Mouse (Mus musculus) urinary bladder, postnatal 36 days (tissue): ENCODE measurements at regions not wholly inside any gene's neighbourhood (a gene's known extent, or its start where the extent isn't known, plus 50 kb on each side); places are given as distances from the start of the nearest gene placed in this dataset.

Experiments used
- DNase-seq, 2 experiments: peaks; one replicate each; pipeline ENCODE4 v3.0.0; 2022; ENCODE audit warnings: low spot score in 2 of 2, mixed read lengths in 1 of 2

DNA sequence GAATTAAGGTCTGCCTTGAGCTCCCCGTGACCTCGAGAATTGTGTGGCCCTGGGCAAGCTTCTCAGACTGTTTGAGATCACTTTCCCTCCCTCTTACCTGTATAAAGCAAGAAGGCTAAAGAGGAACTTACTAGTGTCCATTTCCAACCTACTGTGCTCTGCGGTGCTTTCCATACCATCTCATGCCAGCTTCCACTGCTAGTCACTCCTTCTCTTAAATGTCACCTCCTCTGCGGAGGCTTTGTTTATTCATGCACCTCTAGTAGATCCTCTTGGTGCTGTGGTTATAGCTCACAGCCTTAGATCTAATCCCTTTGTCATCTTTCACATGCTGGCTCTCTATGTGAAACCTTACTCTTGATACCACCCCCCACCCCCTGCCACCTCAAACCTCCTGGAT is 2310.3 kb upstream of the Lrrc6 start:
- DNase-seq, result no peak

DNA sequence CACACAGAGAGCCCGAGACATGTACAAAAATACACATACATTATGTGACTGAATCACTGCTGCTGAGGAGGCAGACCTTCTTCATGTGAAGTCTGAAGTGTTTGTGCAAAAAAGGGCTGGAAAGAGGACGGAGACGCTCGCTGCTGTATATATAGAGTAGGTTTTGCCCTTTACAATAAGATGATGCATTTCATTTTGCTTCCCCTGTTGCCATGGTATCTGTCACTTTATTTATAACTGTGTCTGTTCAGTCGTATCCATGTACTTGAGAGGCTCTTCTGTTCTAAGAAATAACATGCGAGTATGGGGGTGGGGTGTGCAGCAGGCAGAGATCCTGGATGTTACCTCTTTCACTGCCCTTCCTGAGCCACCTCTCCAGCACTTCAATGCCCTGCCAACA is 2309.9 kb upstream of the Lrrc6 start:
- no peak for DNase-seq

DNA sequence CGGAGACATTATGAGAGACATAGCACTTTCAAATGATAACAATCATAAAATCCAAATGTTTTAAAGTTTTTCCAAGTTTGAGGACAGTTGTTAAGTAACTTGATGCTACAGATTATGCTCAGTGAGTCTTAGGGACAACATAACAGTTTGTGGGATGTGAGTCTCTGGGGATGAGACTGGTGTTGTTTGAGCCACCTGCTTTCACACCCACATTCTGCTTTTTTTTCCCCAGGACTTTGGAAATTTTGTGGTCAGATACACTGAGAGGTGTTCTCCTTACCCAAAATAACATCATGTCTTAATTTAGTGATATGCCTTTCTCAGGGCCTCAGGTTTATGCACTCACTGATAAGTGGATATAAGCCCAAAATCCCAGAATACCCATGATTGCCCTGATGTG is 2307.5 kb upstream of the Lrrc6 start:
- DNase-seq, result no peak

DNA sequence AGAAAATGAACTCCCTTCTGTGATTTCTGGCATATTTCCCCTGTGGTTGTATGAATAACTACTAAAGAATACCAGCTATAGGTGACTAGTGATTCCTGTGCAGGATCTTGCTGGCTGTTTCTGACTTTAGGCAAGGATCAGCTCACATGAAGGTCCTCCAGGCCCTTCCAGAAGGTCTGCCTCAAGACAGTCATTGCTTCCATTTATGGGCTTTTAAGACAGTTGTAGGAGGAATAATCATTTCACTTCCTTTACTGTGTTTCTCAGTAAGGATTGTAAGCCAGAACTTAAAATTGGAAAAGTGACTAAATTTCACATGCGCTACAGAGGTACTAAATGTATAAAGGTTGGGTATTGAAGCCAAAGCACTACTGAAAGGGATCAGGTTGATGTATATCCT is 2303.5 kb upstream of the Lrrc6 start:
- no peak for DNase-seq

DNA sequence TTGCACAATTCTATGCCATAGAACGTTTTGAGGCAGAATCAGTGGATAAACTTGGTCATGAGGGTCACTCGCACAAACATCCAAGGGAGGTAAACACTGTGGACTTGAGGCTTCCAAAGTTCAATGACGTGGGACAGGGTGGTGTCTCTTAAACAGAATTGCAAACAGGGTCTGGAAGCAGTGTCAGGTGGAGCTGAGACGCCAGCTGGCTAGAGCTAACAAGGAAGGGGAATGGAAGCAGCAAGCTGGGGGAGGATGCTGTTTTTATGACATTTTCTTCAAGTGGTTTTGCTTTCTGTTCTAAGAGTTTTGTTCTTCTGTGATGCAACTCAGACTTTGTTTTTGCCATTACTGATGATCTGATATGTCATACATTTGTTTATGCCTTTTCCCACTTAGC is 2301.1 kb upstream of the Lrrc6 start:
- no peak for DNase-seq

DNA sequence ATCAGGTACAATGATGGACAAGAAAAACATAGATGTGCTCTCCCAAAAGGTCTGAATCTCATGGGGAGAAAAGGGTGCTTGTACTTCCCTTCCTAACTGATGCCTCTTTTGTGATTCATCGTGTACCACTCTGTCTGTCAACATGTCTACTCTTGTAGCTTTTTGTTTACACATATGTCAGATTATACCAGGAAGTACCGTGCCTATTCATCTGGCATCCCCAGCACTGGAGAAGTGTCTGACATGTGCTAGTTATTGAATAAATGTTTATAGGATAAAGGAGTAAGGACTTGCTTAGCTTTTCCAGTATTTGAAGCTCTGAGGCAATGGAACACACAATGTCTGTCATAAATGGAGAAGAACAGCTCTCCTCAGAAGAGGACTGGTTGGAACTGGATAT is 2296.7 kb upstream of the Lrrc6 start:
- DNase-seq, result no peak

DNA sequence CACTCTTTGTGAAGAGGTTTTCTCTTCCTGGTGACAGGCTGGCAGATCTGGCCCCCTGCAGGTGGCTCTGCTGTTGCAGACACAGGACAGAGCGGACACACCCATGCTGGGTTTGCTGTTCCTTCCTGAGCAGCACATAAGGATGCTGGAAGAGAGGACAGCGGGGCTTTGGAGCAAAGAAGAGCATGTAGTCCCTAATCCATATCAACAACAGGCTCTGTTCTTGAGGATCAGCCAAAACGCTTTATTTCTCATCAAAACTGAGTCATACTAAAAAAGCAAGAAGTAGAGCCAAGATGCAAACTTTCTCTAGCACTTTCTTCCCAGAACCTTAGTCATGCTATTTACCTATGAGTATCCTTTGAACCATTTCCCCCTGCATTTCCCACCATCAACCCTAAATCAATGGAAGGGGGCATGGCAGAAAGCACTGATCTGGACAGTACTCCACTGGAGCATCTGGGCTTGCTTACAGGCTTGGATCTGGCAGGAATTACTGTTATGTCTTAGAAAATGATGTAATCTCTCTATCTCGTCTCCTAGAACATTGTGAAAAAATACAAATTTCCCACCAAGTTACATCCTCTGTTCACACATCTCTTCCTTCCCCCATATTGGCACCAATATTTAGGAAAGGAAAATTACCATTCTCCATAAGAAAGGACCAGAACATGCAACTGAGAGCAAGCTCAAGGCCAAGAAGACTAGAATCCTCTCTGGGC is 2294.7 kb upstream of the Lrrc6 start:
- peak in 1 of 2 experiments; percentile 9 for DNase-seq

DNA sequence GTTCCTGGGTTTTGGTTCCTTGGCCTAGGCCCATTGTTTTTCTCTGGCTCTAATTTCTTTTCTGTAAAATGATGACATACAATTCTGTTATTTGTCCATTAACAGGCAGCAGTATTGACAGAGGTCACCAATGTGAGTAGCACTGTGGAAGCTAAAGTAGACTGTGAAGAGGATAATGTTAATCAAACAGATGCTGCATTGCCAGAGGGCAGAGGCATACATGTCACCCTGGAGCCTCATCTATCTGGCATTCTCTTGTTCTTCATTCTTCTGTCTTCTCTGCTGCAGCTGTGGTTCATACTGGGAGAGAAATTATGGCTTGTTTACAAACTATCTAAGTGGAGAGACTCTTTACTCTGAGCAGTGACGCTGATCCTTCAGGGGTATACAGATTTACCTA is 2259.2 kb upstream of the Lrrc6 start:
- DNase-seq, result no peak

DNA sequence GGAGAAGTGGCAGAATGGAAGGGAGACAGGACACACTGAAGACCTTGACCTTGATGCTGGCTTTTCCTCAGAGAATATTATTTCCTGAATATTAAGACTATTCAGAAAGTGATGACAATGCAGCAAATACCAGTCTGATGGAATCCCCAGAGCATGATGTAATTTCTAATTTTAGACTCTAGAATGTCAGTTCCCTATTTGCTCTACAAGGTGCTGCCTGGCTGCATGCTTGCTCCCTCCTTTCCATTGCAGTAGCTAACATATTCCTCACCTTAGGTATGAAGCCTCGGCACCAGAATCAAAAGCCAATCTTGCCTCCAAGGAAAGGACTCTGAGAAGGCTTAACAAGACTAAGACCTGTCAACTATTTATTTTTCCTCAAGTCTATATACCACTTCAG is 2254.5 kb upstream of the Lrrc6 start:
- DNase-seq, result no peak

DNA sequence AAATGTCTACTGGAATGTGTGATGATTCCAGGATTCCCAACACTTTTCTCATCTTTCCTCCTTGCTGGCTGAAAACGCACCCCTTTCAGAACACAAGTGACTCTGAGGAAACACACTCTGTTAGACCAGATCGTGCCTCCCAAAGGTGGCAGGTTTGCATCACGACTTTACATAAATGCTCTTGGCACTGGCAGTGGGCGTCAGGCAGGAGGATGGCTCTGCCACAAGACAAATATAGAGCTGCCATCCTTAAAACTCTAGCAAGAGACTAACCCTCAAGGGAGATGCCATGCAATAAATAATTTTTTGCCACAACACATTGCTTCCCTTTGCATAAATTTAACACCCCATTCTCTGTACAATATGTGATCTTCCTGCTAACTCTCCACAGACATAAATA is 2254.1 kb upstream of the Lrrc6 start:
- no peak for DNase-seq

DNA sequence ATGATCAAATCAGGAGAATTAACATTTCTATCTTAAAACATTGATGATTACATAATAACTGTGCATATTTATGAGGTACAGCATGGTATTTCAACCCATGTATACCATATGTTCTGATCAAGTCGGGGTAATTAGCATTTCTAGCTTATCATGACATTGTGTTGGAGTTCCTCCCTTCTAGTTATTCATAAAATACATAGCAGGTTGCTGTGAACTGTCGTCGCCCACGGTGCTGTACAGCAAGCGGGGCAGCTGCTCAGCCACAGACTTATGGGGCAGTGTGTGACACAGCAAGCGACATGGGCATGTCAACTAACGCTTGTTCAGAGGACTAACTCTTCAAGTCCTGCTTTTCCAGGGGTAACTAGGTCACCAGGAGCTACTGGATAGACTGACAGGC is 2238.6 kb upstream of the Lrrc6 start:
- DNase-seq, result no peak

DNA sequence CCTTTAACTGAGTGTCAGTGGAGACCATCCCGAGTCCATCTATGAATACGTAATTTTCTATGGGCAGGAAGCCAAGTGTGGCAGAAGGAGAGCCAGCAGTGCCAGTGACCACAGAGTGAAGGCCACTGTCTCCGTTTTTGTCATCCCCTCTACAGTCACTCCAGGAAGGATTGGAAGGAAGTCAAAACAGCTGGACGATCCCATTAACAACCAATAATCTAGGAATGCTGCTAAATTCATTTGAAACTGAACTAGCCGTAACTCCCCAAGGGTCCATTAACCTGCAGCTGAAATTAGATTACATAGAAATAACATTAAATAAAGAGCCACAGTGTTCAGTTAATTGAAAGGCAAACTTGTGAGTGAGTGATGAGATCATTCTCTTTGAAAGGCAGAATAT is 2220.5 kb upstream of the Lrrc6 start:
- no peak for DNase-seq

DNA sequence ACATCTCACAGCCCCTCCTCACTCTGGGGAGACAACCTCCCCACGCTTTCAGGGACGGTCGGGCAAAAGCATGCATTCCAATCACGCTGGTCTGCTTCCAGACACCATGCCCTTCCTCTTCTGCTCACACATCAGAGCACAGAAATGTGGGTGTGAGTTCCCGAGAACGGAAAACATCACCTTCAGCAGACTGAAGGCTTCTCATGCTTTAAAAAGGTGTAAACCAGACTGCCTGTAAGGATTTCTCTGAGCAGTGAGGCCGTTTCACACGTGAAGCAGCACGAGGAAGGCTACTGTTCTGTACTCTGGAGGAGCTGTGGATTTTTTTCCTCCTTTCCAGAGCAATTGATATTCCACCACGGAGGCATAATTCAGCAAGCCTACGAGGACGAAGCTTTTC is 2218.8 kb upstream of the Lrrc6 start:
- DNase-seq, result no peak

DNA sequence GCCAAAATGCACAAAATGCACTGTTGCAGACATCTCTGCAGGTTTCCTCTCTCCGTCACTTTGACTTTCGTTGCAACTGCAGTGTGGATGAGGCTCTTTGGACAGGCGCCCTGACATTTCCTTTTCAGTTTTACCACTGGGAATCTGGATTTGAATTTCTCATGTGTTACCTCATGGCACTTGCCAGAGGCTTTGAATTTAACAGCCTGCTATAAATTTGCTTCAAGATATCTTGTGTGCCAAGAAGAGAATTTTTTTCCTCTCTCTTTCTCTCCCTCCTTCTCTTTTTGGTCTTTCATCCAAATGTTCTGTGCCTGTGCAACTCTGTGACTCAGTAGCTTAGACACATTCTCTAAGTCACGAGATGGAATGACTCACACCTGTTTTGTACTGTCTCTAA is 2213.6 kb upstream of the Lrrc6 start:
- no peak for DNase-seq

DNA sequence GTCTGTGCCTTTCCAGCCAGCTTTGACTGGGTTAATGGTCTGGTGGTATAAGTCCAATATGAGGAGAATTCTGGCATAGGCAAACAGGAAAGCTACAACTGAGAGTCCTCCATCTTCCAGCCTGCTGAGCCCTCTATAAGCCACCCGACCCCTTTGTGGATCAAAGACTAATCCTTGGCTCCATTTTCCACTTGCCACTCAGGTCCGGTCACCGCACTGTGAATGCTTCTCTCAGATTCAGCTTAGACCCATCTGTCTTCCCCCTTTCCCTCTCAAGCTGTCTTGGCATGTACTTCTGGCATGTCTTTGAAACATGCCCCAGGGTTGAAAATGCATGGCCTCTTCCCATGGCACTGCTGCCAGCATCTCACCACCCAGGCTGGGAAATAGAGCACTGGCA is 2206.6 kb upstream of the Lrrc6 start:
- no peak for DNase-seq

DNA sequence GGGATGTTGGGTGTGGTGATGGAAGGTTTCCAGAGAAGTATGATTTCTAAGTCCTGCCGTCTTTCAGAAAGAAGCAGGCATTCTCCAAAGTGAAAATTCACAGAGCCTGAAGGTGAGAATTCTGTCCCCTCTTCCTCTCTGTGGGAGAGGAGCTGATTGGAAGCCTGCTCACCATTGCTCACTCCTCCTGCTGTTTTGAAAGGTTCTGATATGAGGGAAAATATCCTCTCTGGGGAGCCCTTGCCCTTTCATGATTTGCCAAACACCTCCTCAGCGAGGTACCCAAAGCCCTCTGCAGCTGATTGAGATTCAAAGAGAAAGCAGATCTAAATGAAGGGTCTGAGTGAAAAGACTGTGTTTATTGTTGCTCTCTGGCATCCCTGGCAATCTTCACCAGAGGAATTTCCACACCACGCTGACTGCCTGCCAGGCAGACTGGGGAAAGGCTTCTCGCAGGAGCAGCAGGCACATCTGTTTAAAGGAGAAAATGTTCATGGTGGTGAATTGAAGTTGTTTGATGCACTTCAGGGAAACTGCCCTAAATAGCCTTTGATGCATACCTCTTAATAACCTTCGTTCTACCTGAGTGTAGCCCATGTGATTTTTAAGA is 2194.4 kb upstream of the Lrrc6 start:
- DNase-seq, result no peak

DNA sequence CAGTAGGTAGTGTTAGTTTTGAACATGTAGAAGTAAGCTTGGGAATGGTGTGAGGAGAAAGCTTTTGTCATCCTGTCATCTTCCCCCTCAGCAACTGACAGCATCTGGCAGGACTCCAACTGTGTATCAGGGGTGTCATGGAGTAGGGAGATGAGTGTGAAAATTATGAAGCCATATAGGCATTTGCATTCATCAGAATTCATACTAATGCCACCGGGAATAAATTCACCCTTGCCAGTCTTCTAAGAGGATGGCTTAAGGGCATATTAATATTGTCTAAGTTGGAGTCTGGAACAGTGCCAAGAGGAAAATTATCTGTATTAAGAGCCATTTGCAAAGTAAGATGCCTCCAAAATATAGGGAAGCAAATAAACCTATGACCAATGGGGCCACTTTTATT is 2166.8 kb upstream of the Lrrc6 start:
- DNase-seq, result no peak

DNA sequence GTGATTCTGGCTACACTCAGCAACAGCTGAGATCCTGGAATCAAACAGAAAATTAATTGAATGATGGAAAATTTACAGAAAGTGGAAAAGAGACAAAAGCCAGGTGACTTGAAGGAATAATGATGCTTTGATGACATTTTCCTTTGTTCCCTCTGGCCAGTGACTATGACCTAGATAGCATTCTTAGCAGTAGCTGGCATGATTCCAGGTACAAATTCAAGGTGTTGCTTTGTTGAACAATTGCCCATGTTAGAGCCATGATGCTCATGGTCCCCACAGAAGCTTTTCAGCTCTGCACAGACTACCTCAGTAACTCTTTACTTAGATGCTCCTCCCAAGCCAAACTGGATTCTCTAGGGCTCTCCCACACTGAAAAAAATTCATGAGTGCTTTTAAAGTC is 2164.6 kb upstream of the Lrrc6 start:
- DNase-seq, result no peak

DNA sequence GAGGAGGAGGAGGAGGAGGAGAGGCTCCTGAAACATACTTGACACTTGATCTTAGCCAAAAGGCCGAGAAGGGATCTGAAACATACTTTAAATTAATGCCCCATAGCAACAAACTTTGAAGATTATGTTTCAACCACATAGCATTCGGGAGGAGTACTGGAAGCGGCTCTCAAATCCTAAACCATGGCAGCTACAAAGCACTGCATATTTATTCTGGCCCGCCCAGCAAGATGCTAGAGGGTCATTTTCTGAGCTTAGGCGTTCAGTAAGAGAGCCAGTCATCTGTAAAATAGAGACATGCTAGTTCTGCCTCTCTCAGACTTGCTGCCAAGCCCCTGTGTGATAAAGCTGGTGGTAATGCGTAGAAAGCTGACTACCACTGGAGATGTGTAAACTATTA is 2156.0 kb upstream of the Lrrc6 start:
- DNase-seq, result no peak

DNA sequence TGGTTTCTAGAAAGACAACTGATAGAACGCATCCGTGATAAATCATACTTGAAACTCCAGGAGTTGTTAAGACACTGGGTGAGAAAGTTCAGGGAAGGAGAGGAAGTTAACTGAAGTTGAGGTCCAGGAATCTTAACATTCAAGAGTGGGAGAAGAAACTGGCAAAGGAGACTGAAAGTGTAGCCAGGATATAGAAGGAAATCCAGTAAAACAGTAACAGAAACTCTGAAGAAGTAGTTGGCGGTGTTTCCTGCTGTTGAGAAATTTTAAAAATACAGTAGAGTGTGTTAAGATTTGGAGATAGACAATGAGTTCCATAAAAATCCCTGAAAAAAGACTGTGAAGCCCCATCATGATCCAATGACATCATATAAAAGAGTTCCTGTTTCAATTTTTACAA is 2154.3 kb upstream of the Lrrc6 start:
- DNase-seq, result no peak

DNA sequence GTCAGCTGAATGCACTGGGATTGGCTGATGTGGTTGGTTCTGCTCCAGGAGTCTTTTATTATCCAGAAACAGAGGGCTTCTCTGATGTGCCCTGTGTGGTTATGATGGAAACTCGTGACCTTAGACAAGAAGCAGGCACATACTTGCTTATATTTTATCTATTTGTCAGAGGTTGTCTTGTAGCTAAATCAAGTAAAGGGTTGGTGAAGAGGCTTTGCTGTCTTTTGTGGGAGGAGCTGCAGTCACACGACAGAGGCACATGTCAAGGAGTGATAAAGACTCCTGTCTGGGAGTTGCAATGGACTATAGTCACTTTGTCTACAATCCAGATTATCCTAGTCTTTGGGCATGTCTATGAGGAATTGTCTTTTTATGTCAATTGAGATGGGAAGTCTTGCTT is 2149.9 kb upstream of the Lrrc6 start:
- no peak for DNase-seq

DNA sequence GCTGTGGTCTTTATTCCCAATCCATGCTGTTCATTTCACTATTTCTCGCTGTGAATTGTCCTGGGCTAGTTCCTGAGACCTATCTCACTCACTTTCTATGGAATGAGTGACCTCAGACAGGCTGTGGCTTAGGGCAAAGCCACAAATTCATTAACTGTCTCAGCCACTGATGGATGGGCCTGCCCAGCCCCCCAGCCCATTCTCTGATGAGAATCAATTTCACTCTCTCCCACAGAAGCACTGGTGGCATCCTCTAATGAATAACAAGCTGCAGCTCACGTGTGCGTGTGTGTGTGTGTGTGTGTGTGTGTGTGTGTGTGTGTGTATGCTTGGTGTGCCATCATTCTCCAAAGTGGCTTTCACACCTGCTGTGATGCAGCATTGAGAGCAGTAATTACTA is 2149.3 kb upstream of the Lrrc6 start:
- no peak for DNase-seq

DNA sequence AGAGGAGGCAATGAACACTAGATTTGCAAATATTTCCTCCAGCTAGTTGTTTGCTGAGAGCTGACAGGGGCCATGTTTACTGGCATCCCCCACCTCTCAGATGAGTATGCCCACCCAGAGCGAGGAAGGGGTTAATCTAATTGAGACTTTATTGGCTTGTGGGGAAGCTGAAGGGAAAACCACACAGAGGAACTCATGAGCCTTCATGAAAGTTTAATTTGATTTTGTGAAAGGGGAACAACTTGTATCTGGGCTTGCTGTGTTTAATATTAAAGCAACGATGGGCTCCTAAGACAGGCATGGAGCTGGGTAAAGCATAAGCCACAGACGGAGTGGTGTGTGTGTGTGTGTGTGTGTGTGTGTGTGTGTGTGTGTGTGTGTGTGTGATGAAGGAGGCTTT is 2146.2 kb upstream of the Lrrc6 start:
- no peak for DNase-seq

DNA sequence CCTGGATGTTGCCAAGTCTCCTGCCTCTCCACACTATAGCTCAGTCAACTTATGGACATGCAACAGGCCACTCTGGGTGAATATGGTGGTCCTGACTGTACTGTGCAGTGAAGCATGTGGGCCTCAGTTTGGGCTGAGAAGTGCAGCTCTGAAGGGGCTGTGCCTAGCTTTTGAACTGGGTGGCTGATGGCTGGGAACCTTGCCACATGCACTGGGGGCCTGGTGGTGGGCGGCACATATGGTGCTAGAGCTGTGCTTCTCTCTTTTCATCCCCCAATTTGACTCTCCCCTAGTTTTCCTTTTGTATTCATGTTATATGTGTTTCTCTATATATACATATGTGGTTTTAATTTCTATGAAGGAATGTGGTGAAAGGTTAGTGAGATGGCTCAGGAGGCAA is 2144.2 kb upstream of the Lrrc6 start:
- DNase-seq, result no peak
